Mouse (Mus musculus): ENCODE results near the gene Fcrl1.
A peak's percentile ranks its signal among the peaks of the same experiment; 100 is the strongest.

Gene Fcrl1

DNA sequence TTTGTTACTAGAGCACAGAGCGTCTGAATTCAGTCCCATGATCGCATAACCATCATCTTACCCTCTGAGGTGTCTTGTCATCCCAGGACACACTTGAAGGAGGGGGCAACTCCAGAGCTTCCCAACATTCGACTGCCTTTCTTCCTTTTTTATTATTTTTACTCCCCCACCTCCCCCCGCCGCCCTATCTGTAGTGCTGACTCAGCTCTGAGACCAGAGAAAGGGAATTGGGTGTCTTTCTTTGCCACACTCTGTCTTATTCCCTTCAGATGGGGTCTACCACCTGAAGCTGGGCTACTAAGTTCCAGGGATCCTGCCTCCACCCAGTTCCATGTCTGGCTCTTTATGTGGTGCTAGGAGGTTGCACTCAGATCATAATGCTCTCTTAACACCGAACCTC lies 34.4 kb downstream of the Fcrl1 start:
- DNase-seq (ENCODE audit: low read depth, low spot score) = no peak

DNA sequence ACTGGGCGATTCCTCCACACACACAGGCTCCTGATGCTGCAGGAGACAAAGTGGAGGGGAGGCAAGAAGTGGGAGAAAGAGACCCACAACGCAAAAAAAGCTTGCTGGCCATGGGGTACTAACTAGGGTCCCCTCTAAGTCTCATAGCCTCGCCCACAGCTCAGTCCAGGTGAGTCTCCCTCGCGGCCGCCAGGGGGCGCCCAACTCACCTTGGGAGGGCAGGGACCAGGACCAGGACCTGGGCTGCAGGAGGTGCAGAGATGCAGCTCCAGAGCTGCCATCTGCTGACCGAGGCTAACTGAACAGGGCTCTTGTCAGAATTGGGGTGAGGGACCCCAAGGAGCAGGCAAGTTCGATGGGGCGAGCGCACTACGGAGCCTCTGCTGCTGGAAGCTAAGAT lies 35.0 kb downstream of the Fcrl1 start:
- peak; percentile 79 for DNase-seq (ENCODE audit: low read depth, low spot score)

DNA sequence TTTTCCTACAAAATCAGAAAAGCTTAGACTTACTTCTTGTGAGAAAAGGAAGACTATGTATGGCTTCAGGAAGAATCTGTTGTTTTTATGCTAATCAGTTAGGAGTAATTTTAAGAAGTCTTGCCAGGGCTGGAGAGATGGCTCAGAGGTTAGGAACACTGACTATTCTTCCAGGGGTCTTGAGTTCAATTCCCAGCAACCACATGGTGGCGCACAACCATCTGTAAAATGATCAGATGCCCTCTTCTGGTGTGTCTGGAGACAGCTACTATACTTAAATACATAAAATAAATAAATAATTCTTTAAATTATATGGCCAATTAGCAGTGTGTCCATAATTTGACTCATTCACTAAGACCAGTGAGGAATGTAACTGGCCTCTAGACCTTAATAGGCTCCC lies 44.5 kb downstream of the Fcrl1 start:
- no peak for DNase-seq (ENCODE audit: low read depth, low spot score)

DNA sequence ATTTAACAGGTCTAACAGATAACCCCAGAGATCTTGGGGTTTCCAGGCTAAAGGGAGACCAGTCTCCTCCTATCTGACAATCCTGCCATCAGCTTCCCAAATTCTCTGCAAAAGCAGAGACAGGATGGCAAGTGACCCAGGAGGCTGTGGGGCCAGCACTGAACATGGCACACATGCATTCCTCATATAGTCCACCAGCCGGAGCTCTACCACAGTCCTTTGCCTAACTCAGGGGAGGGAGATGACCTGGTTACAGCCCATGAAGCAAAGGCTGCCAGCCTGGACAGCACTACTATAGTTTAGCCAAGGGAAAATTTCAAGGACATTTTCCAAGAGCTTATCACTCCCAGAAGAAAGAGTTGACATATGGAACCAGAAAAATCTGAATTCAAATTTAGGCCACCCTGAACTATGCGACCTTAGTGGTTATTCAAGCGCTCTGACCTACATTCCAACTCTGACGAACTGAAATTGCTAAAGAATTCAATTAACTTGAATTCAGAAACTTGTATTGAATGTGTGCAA lies 46.3 kb downstream of the Fcrl1 start:
- no peak for DNase-seq (ENCODE audit: low read depth, low spot score)

DNA sequence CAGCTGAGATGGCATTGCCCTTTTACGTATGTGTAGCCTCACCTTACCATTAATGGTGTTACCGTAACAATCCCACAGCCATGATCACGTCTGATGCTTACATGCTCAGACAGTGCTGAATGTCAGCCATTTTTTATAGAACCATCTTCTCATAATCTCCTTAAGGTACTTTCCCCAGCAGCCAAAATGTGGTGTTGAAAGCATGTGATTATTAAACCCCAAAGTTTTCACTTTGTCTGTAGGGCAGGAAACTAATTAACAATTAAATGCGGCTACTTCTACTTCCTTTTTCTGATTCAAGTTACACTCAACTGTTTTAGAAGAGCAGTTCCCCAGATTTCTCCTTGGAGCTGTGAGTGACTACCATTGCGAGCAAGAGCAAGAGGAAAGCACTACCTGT lies 59.3 kb downstream of the Fcrl1 start, which contains the start of gene Fcrl5:
Gene Fcrl5, plus strand, starts transcription at position 295 of the 400 bp plus-strand sequence.
- peak; percentile 8 for DNase-seq (ENCODE audit: low read depth, low spot score)

DNA sequence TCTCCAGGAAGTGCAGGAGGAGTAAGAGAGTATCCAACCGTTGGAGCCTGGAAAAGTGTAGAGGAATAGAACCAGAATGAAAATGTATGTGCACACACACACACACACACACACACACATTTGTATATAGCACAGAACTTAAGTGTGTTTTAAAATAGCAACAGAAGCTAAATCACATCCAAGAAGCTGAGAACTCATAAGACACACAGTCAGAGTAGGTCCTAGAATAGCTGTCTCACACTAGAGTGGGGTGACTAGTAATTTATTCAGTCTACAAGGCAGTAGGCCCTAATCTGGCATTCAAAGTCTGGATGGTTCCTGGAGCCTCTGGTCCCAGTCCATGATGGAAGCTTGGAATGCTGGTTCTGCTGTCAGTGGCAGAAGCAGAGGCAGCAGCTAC lies 64.4 kb downstream of the Fcrl1 start:
- no peak for DNase-seq (ENCODE audit: low read depth, low spot score)

DNA sequence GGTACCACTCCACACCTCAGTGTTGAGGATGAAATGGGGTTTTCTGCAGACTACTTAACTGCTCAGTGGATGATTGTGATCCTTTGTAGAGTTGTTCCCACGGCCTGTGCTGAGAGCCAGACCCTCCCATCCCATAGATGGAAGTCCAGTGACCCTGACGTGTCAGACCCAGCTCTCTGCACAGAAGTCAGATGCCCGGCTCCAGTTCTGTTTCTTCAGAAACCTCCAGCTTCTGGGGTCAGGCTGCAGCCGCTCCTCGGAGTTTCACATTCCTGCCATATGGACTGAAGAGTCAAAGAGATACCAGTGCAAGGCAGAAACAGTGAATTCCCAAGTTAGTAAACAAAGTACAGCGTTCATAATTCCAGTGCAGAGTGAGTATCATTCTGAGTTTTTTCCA lies 67.8 kb downstream of the Fcrl1 start:
- DNase-seq (ENCODE audit: low read depth, low spot score) = no peak
